Mouse (Mus musculus) C2C12 (cell line): Measurements from ENCODE around the gene Tac4.

Source experiments
- CEBPB ChIP-seq: IDR thresholded peaks from one replicate; pipeline ENCODE4 v1.6.1; 2011; ENCODE audit warnings: low read depth, mild to moderate bottlenecking, control low read depth, moderate library complexity
- CTCF ChIP-seq: IDR thresholded peaks from one replicate; pipeline ENCODE4 v1.5.1; 2011; ENCODE audit not compliant: control insufficient read depth, insufficient read depth, insufficient read length
- MAX ChIP-seq: IDR thresholded peaks from one replicate; pipeline ENCODE4 v1.6.1; 2011; ENCODE audit warnings: mild to moderate bottlenecking, control low read depth
- MYOD1 ChIP-seq: IDR thresholded peaks from one replicate; pipeline ENCODE4 v1.6.1; 2011; ENCODE audit warnings: low read depth; ENCODE audit not compliant: control insufficient read depth, insufficient read length
- MYOG ChIP-seq: IDR thresholded peaks from one replicate; pipeline ENCODE4 v1.6.1; 2011; ENCODE audit not compliant: control insufficient read depth, insufficient read length; ENCODE audit errors: extremely low read depth
- USF1 ChIP-seq: IDR thresholded peaks from one replicate; pipeline ENCODE4 v1.6.1; 2011; ENCODE audit warnings: low read depth, mild to moderate bottlenecking, control low read depth, moderate library complexity

DNA sequence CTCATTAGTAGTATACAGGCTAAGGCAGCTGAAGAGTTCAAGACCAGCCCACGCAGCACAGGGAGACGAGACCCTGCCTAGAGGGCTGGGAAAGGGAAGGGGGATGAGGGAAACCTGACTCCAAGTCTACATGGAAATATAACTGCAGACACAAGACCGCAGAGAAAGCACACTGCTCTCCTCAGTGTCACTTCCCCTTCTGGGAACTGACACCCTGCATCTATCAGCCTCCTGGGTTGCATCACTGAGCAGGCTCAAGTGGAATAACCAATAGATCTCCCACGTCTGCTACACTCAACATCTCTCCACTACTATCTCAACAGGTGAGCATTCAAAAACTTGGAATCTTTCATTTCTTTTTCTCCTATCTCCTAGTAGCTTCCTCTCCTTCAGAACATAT, 30.7 kb downstream of the Tac4 start:
- TF ChIP-seq CTCF (no peak), MAX (no peak), CEBPB (no peak), MYOD1 (no peak), MYOG (no peak), USF1 (no peak)
